Mouse (Mus musculus): Measurements from ENCODE around the gene Crocc. TPM values are rescaled to one million over a fixed set of nuclear protein-coding genes. Genes with fewer than 3 reads are reported as not detected.

Crocc gene
- polyA plus RNA-seq, 1 experiment from 2014 or later: 5.3 TPM

DNA sequence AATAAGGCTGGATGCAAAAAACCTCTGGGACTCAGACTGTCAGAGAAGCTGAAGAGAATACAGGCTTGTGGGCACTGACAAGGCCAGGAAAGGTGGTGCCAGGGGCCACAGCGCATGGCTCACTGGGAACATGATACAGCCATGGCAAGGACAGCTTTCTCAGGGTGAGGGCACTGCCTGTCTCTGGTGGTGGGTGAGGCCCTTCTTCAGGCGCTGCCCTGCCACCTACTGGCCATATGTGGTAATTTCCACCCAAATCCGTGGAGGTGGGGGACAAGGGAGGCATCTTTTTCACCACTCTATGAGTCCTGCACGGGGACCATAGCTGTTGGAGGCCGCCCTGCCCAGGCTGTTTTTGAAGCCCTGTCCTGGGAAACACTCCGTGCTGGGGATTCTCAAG is 28.6 kb downstream of the Crocc start:
- peaks cover 10% of the 10 kb centered on the region; the same call in 1 of the 2 replicates for H3K4me1 ChIP-seq (replicated peaks; ENCODE audit: control insufficient read depth, insufficient read depth, low read length)
- H3K4me2 ChIP-seq (ENCODE audit: low read depth, low read length): no peak overlapping the region
- H3K4me3 ChIP-seq (ENCODE audit: low read length): no peak overlapping the region
- WGBS: 9% methylated on average over 6 of the region's 6 CpGs
- peaks cover 6% of the 10 kb centered on the region; the same call in 1 of the 2 replicates for H3K36me3 ChIP-seq (ENCODE audit: control insufficient read depth, insufficient read depth, low read length)
- no peaks in the 10 kb centered on the region for H3K27me3 ChIP-seq (ENCODE audit: control insufficient read depth, insufficient read depth, low read depth, low read length)
- ATAC-seq (ENCODE audit: low read depth): peak; percentile 49
- no peak overlapping the region for H3K27ac ChIP-seq (ENCODE audit: low read length)
- H3K9me3 ChIP-seq (ENCODE audit: control insufficient read depth, low read length): no peaks in the 10 kb centered on the region
- no peak overlapping the region for H3K9ac ChIP-seq (ENCODE audit: low read length)

DNA sequence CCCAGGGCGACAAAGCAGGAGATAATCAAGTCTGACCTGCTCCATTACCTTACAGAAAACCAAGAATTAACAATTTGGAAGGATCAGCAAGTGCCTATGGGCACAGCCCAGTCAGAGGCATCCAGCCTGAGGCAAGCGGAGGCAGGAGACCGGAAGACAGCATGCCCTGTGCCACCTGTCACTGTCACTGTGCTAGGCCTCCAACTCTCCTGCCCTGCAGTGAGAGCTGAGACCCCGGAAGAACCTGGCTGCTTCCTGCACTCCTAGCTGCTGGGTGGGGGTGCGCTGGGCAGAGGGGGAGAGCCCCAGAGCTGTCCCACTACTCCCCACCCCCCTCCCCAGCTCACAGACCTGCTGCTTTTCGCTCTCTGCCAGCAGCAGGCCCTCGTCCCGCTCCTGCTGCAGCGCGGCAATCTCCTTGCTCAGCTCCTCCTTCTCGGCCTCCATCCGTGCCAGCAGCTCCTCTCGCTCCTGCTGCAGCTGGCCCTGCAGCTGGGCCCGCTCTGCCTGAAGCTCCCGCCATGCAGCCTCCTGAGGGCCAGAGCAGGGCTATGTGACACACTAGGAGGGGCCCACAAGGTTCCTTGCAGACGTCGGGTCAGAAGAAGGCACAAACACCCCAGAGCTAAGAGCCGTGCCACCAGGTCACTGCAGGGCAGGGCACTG is 29.7 kb downstream of the Crocc start:
- no peaks in the 10 kb centered on the region for H3K27me3 ChIP-seq (ENCODE audit: control insufficient read depth, insufficient read depth, low read depth, low read length)
- H3K4me3 ChIP-seq (ENCODE audit: low read length): no peak overlapping the region
- no peak overlapping the region for H3K9ac ChIP-seq (ENCODE audit: low read length)
- H3K36me3 ChIP-seq (ENCODE audit: control insufficient read depth, insufficient read depth, low read length): peaks cover 4% of the 10 kb centered on the region; the same call in 1 of the 2 replicates
- no peaks in the 10 kb centered on the region for H3K9me3 ChIP-seq (ENCODE audit: control insufficient read depth, low read length)
- no peak overlapping the region for H3K4me2 ChIP-seq (ENCODE audit: low read depth, low read length)
- no peak for ATAC-seq (ENCODE audit: low read depth)
- 84% methylated on average over 17 of the region's 18 CpGs for WGBS
- H3K4me1 ChIP-seq (replicated peaks; ENCODE audit: control insufficient read depth, insufficient read depth, low read length): peaks cover 10% of the 10 kb centered on the region; the same call in 1 of the 2 replicates
- no peak overlapping the region for H3K27ac ChIP-seq (ENCODE audit: low read length)

DNA sequence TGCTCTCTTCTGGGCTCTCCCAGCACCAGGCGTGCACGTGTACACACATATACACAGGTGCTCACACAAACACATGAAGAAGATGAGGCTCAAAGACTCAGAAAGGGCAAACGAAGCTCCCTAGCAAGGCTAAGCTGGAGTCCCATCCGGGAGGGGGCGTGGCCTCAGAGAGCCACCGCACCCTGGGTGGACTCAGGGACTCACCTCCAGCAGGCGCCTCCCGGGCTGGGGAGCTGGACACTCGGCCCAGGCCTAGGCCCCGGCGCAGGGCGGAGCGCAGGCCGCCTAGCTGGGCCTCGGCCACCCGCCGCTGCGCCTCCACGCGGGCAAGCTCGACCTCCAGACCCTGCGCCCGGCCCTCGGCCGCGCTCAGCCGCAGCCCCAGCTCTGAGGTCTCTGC is 35.4 kb downstream of the Crocc start:
- Histone ChIP-seq H3K27me3 (ENCODE audit: control insufficient read depth, insufficient read depth, low read depth, low read length) (no peaks in the 10 kb centered on the region), H3K4me2 (ENCODE audit: low read depth, low read length) (no peak overlapping the region), H3K36me3 (ENCODE audit: control insufficient read depth, insufficient read depth, low read length) (peaks cover 6% of the 10 kb centered on the region), H3K4me3 (ENCODE audit: low read length) (no peak overlapping the region), H3K9me3 (ENCODE audit: control insufficient read depth, low read length) (no peaks in the 10 kb centered on the region), H3K9ac (ENCODE audit: low read length) (no peak overlapping the region), H3K27ac (ENCODE audit: low read length) (peak overlapping the region; percentile 27; the same call in 1 of the 2 replicates), H3K4me1 (replicated peaks; ENCODE audit: control insufficient read depth, insufficient read depth, low read length) (peaks cover 35% of the 10 kb centered on the region)
- no peak for ATAC-seq (ENCODE audit: low read depth)
- 73% methylated on average over 27 of the region's 27 CpGs for WGBS

DNA sequence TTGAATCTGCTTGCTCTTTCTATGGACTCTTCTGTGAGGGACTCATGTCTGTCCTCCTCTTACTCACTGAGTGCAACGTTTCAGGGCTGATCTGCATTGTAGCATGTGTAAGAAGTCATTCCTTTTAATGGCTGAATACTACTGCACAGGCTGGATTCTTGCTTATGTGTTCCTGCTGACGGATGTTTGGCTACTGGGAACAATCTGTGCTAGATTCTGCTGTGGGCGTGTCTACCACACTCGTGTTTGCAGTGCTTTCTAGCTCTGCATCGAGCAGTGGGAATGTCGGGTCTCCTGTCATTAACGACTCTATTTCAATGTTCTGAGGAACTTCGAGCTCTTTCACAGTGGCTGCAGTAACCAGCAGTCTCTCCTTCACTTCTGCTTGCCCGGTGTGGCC is 36.3 kb downstream of the Crocc start:
- Histone ChIP-seq H3K9ac (ENCODE audit: low read length) (no peak overlapping the region), H3K4me2 (ENCODE audit: low read depth, low read length) (no peak overlapping the region), H3K27ac (ENCODE audit: low read length) (peak overlapping the region; percentile 27), H3K27me3 (ENCODE audit: control insufficient read depth, insufficient read depth, low read depth, low read length) (no peaks in the 10 kb centered on the region), H3K4me1 (replicated peaks; ENCODE audit: control insufficient read depth, insufficient read depth, low read length) (peaks cover 41% of the 10 kb centered on the region), H3K4me3 (ENCODE audit: low read length) (no peak overlapping the region), H3K9me3 (ENCODE audit: control insufficient read depth, low read length) (no peaks in the 10 kb centered on the region), H3K36me3 (ENCODE audit: control insufficient read depth, insufficient read depth, low read length) (peaks cover 6% of the 10 kb centered on the region)
- 45% methylated on average over 9 of the region's 9 CpGs for WGBS
- ATAC-seq (ENCODE audit: low read depth): no peak

- 59% methylated on average over 11 of the region's 11 CpGs for WGBS
- no peaks in the 10 kb centered on the region for H3K27me3 ChIP-seq (ENCODE audit: control insufficient read depth, insufficient read depth, low read depth, low read length)
- H3K4me1 ChIP-seq (replicated peaks; ENCODE audit: control insufficient read depth, insufficient read depth, low read length): peaks cover 41% of the 10 kb centered on the region
- no peak overlapping the region for H3K4me2 ChIP-seq (ENCODE audit: low read depth, low read length)
- peaks cover 3% of the 10 kb centered on the region; the same call in 1 of the 2 replicates for H3K36me3 ChIP-seq (ENCODE audit: control insufficient read depth, insufficient read depth, low read length)
- peak overlapping the region; percentile 37 for H3K9ac ChIP-seq (ENCODE audit: low read length)
- no peaks in the 10 kb centered on the region for H3K9me3 ChIP-seq (ENCODE audit: control insufficient read depth, low read length)
- peak overlapping the region; percentile 93 for H3K27ac ChIP-seq (ENCODE audit: low read length)
- peak; percentile 15 for ATAC-seq (ENCODE audit: low read depth)
- H3K4me3 ChIP-seq (ENCODE audit: low read length): no peak overlapping the region
Observed at GRCm38 (mm10) chr4:141021614-141021929, 38.8 kb downstream of the Crocc start.

DNA sequence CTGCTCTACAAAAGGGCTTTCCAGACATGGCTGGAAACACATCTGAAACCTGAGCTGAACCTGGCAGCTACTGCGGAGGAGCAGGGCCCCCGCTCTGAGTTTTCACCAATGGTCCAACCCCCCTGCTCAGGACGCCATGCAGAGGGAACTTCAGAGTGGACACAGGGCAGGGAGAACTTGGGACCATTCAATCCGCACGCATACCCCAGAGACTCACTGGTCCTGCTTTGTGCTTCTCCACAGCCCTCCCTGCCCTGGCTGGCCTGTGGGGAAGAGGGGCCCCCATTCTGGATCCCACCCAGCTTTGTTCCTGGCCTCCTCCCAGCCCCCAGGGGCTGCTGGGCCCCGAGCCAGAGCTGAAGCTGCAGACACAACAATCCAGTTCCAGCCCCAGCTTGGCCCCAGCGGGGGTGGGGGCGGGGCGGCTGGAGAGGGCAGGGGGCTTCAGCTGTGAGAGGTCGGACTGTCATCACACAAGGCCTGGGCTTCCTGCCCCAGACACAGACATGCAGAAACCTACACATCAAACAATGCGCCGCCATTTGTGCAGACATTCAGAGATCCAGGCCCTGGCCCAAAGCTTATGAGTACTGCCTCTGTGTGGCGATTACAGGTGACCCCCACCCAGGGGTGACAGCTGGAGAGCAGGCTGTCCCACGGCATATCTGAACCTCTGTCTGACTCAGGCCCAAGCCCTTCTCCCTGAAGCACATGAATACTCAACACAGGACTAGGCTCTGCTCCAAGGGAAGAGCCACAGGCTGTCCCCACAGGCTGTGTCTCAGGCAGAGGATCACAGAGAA is 39.3 kb downstream of the Crocc start:
- WGBS: 17% methylated on average over 13 of the region's 14 CpGs
- Histone ChIP-seq H3K27ac (ENCODE audit: low read length) (peak overlapping the region; percentile 93), H3K4me1 (replicated peaks; ENCODE audit: control insufficient read depth, insufficient read depth, low read length) (peaks cover 41% of the 10 kb centered on the region), H3K4me3 (ENCODE audit: low read length) (no peak overlapping the region), H3K9ac (ENCODE audit: low read length) (peak overlapping the region; percentile 55), H3K27me3 (ENCODE audit: control insufficient read depth, insufficient read depth, low read depth, low read length) (no peaks in the 10 kb centered on the region), H3K4me2 (ENCODE audit: low read depth, low read length) (no peak overlapping the region), H3K36me3 (ENCODE audit: control insufficient read depth, insufficient read depth, low read length) (peaks cover 4% of the 10 kb centered on the region; the same call in 1 of the 2 replicates), H3K9me3 (ENCODE audit: control insufficient read depth, low read length) (no peaks in the 10 kb centered on the region)
- ATAC-seq (ENCODE audit: low read depth): peak; percentile 89

DNA sequence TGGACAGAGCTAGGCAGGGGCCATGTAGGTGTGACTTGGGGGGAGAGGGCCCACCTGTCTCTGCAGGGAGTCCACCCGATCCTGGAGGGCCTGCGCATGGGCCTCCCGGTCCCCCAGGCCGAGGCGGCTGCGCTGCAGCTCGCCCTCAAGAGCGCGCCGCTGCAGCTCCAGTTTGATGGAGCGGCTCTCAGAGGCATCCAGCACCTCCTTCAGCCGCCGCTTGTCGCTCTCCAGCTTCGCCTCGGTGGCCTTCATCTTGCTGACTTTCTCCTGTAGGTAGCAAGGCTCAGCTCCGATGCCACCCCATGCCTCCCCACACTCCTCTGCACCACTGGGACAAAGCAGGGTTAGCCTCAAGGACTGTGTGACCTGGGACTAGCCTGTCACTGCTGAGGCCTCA is 40.1 kb downstream of the Crocc start:
- 70% methylated on average over 17 of the region's 17 CpGs for WGBS

DNA sequence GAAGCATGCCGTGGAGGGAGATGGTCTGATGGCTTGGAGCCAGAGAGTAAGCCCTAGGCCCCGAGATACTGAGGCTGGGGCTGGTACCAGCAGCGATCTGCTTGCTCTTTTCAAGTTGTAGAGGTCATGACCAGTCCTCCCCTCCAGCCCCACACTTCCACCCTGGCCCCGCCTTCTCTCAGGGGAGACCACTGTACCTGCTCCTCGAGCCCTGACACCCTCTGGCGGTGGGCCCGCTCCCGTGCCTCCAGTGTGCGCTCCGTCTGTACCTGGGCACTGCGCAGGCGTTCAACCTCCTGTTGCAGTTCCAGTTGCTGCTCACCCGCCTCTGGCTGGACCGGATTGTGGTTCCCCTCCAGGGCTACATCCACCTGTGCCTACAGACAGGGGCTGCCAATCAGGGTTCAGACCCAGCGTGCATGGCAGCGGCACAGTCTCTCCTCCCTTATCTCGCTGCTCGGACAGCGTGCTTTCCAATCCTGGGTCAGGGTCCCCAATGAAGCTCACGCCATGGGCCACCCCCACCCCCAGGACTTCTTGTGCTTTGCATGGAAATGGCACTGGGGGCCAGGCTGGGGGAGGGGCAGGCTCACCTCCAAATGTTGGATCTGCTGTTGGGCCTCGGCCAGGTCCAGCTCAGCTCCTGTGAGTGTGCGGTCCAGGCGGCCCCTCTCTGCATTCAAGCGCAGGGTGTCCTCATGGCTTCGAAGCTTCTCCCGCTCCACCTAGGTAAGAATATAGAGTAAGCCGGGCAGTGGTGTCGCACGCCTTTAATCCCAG is 42.5 kb downstream of the Crocc start:
- Histone ChIP-seq H3K4me2 (ENCODE audit: low read depth, low read length) (no peak overlapping the region), H3K36me3 (ENCODE audit: control insufficient read depth, insufficient read depth, low read length) (peaks cover 19% of the 10 kb centered on the region), H3K27ac (ENCODE audit: low read length) (0 out of 2 replicates have a peak overlapping the region, but pooled peaks have one; percentile 10), H3K4me1 (replicated peaks; ENCODE audit: control insufficient read depth, insufficient read depth, low read length) (peaks cover 29% of the 10 kb centered on the region), H3K9ac (ENCODE audit: low read length) (no peak overlapping the region), H3K4me3 (ENCODE audit: low read length) (no peak overlapping the region), H3K9me3 (ENCODE audit: control insufficient read depth, low read length) (no peaks in the 10 kb centered on the region), H3K27me3 (ENCODE audit: control insufficient read depth, insufficient read depth, low read depth, low read length) (no peaks in the 10 kb centered on the region)
- ATAC-seq (ENCODE audit: low read depth): no peak
- WGBS: 79% methylated on average over 29 of the region's 29 CpGs

More for the DNA sequence above, 40.1 kb downstream of the Crocc start:
- Histone ChIP-seq H3K4me3 (ENCODE audit: low read length) (no peak overlapping the region), H3K27me3 (ENCODE audit: control insufficient read depth, insufficient read depth, low read depth, low read length) (no peaks in the 10 kb centered on the region), H3K27ac (ENCODE audit: low read length) (peak overlapping the region; percentile 93), H3K9ac (ENCODE audit: low read length) (peak overlapping the region; percentile 55; the same call in 1 of the 2 replicates), H3K4me2 (ENCODE audit: low read depth, low read length) (no peak overlapping the region), H3K4me1 (replicated peaks; ENCODE audit: control insufficient read depth, insufficient read depth, low read length) (peaks cover 41% of the 10 kb centered on the region), H3K36me3 (ENCODE audit: control insufficient read depth, insufficient read depth, low read length) (peaks cover 6% of the 10 kb centered on the region), H3K9me3 (ENCODE audit: control insufficient read depth, low read length) (no peaks in the 10 kb centered on the region)
- no peak for ATAC-seq (ENCODE audit: low read depth)

DNA sequence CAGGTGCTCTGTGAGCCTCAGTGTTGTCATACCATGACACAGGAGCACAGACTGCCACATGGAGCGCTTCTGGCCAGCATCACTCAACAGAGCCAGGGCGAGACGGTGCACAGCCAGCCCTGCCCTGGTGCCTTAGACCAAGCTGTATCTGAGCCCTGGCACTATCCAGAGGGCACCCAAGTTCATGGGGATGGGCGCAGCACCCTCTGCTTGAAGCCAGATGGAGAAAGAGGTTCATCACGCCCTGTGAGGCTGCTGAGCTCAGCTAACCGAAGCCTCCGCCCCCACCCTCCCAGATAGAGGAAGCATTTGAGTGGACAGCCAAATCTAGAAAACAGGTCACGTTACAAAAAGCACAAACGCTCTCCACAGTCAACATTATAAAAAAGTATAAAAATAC is 44.0 kb downstream of the Crocc start:
- H3K4me1 ChIP-seq (replicated peaks; ENCODE audit: control insufficient read depth, insufficient read depth, low read length): peaks cover 31% of the 10 kb centered on the region
- no peaks in the 10 kb centered on the region for H3K9me3 ChIP-seq (ENCODE audit: control insufficient read depth, low read length)
- H3K27ac ChIP-seq (ENCODE audit: low read length): no peak overlapping the region
- H3K27me3 ChIP-seq (ENCODE audit: control insufficient read depth, insufficient read depth, low read depth, low read length): no peaks in the 10 kb centered on the region
- H3K9ac ChIP-seq (ENCODE audit: low read length): no peak overlapping the region
- H3K4me2 ChIP-seq (ENCODE audit: low read depth, low read length): no peak overlapping the region
- WGBS: 66% methylated on average over 9 of the region's 9 CpGs
- no peak for ATAC-seq (ENCODE audit: low read depth)
- no peak overlapping the region for H3K4me3 ChIP-seq (ENCODE audit: low read length)
- peaks cover 20% of the 10 kb centered on the region for H3K36me3 ChIP-seq (ENCODE audit: control insufficient read depth, insufficient read depth, low read length)
